Mouse (Mus musculus): ENCODE results near the gene Mkrn1.
"Not testable (repeated sequence)": the region's sequence is repeated elsewhere in the genome, so short reads cannot be mapped to it uniquely, and the experiment has no call there.

Gene Mkrn1

GRCm38 (mm10) chr6:39379224-39379623, 41.0 kb downstream of the Mkrn1 start:
- H3K27me3 ChIP-seq (ENCODE audit: control insufficient read depth, insufficient read depth, low read length, poor library complexity, severe bottlenecking) = no peaks in the 10 kb centered on the region
- peak; percentile 74 for DNase-seq (ENCODE audit: low read depth, low spot score)
- H3K36me3 ChIP-seq (ENCODE audit: control insufficient read depth, insufficient read depth, low read length, poor library complexity, severe bottlenecking) = no peaks in the 10 kb centered on the region

GRCm38 (mm10) chr6:39378161-39378835, 42.0 kb downstream of the Mkrn1 start:
- H3K27me3 ChIP-seq (ENCODE audit: control insufficient read depth, insufficient read depth, low read length, poor library complexity, severe bottlenecking) = not testable (repeated sequence)

GRCm38 (mm10) chr6:39377311-39377827, 42.9 kb downstream of the Mkrn1 start, which contains the start of gene Slc37a3:
Slc37a3 (minus strand) TSS chr6:39377675.
- Histone ChIP-seq H3K27me3 (ENCODE audit: control insufficient read depth, insufficient read depth, low read length, poor library complexity, severe bottlenecking) (no peaks in the 10 kb centered on the region), H3K36me3 (ENCODE audit: control insufficient read depth, insufficient read depth, low read length, poor library complexity, severe bottlenecking) (no peaks in the 10 kb centered on the region)
- DNase-seq (ENCODE audit: low read depth, low spot score) = peak; percentile 88

More at GRCm38 (mm10) chr6:39378161-39378835, 42.0 kb downstream of the Mkrn1 start:
- DNase-seq (ENCODE audit: low read depth, low spot score); H3K36me3 ChIP-seq (ENCODE audit: control insufficient read depth, insufficient read depth, low read length, poor library complexity, severe bottlenecking): not testable (repeated sequence)

- DNase-seq (ENCODE audit: low read depth, low spot score) = no peak
- H3K27me3 ChIP-seq (ENCODE audit: control insufficient read depth, insufficient read depth, low read length, poor library complexity, severe bottlenecking) = no peaks in the 10 kb centered on the region
- no peaks in the 10 kb centered on the region for H3K36me3 ChIP-seq (ENCODE audit: control insufficient read depth, insufficient read depth, low read length, poor library complexity, severe bottlenecking)
Measured at GRCm38 (mm10) chr6:39376775-39377174, 43.5 kb downstream of the Mkrn1 start.

- no peak for DNase-seq (ENCODE audit: low read depth, low spot score)
- Histone ChIP-seq H3K36me3 (ENCODE audit: control insufficient read depth, insufficient read depth, low read length, poor library complexity, severe bottlenecking) (no peaks in the 10 kb centered on the region), H3K27me3 (ENCODE audit: control insufficient read depth, insufficient read depth, low read length, poor library complexity, severe bottlenecking) (no peaks in the 10 kb centered on the region)
Measured at GRCm38 (mm10) chr6:39373301-39373955, 46.8 kb downstream of the Mkrn1 start.

- H3K36me3 ChIP-seq (ENCODE audit: control insufficient read depth, insufficient read depth, low read length, poor library complexity, severe bottlenecking) = no peaks in the 10 kb centered on the region
- no peaks in the 10 kb centered on the region for H3K27me3 ChIP-seq (ENCODE audit: control insufficient read depth, insufficient read depth, low read length, poor library complexity, severe bottlenecking)
- peak; percentile 64 for DNase-seq (ENCODE audit: low read depth, low spot score)
Measured at GRCm38 (mm10) chr6:39372727-39373126, 47.5 kb downstream of the Mkrn1 start.

- no peaks in the 10 kb centered on the region for H3K36me3 ChIP-seq (ENCODE audit: control insufficient read depth, insufficient read depth, low read length, poor library complexity, severe bottlenecking)
- no peak for DNase-seq (ENCODE audit: low read depth, low spot score)
- H3K27me3 ChIP-seq (ENCODE audit: control insufficient read depth, insufficient read depth, low read length, poor library complexity, severe bottlenecking) = no peaks in the 10 kb centered on the region
Measured at GRCm38 (mm10) chr6:39372042-39372441, 48.2 kb downstream of the Mkrn1 start.

- Histone ChIP-seq H3K27me3 (ENCODE audit: control insufficient read depth, insufficient read depth, low read length, poor library complexity, severe bottlenecking) (no peaks in the 10 kb centered on the region), H3K36me3 (ENCODE audit: control insufficient read depth, insufficient read depth, low read length, poor library complexity, severe bottlenecking) (no peaks in the 10 kb centered on the region; the same call in 1 of the 2 replicates)
- no peak for DNase-seq (ENCODE audit: low read depth, low spot score)
Measured at GRCm38 (mm10) chr6:39369631-39370030, 50.6 kb downstream of the Mkrn1 start.

GRCm38 (mm10) chr6:39362684-39363083, 57.6 kb downstream of the Mkrn1 start:
- H3K27me3 ChIP-seq (ENCODE audit: control insufficient read depth, insufficient read depth, low read length, poor library complexity, severe bottlenecking) = no peaks in the 10 kb centered on the region
- DNase-seq (ENCODE audit: low read depth, low spot score) = no peak
- H3K36me3 ChIP-seq (ENCODE audit: control insufficient read depth, insufficient read depth, low read length, poor library complexity, severe bottlenecking) = peaks cover 7% of the 10 kb centered on the region

GRCm38 (mm10) chr6:39359207-39359606, 61.1 kb downstream of the Mkrn1 start:
- DNase-seq (ENCODE audit: low read depth, low spot score) = peak; percentile 58
- not testable (repeated sequence) for H3K36me3 ChIP-seq (ENCODE audit: control insufficient read depth, insufficient read depth, low read length, poor library complexity, severe bottlenecking); H3K27me3 ChIP-seq (ENCODE audit: control insufficient read depth, insufficient read depth, low read length, poor library complexity, severe bottlenecking)

- Histone ChIP-seq H3K27me3 (ENCODE audit: control insufficient read depth, insufficient read depth, low read length, poor library complexity, severe bottlenecking) (no peaks in the 10 kb centered on the region), H3K36me3 (ENCODE audit: control insufficient read depth, insufficient read depth, low read length, poor library complexity, severe bottlenecking) (peaks cover 5% of the 10 kb centered on the region)
- DNase-seq (ENCODE audit: low read depth, low spot score) = no peak
Measured at GRCm38 (mm10) chr6:39348946-39349345, 71.3 kb downstream of the Mkrn1 start.

- Histone ChIP-seq H3K36me3 (ENCODE audit: control insufficient read depth, insufficient read depth, low read length, poor library complexity, severe bottlenecking) (peaks cover 5% of the 10 kb centered on the region), H3K27me3 (ENCODE audit: control insufficient read depth, insufficient read depth, low read length, poor library complexity, severe bottlenecking) (no peaks in the 10 kb centered on the region)
- DNase-seq (ENCODE audit: low read depth, low spot score) = no peak
Measured at GRCm38 (mm10) chr6:39347880-39348814, 72.1 kb downstream of the Mkrn1 start.
